Comparison of ENCODE assay signal across 9 mouse cellular contexts in the genomic region with DNA sequence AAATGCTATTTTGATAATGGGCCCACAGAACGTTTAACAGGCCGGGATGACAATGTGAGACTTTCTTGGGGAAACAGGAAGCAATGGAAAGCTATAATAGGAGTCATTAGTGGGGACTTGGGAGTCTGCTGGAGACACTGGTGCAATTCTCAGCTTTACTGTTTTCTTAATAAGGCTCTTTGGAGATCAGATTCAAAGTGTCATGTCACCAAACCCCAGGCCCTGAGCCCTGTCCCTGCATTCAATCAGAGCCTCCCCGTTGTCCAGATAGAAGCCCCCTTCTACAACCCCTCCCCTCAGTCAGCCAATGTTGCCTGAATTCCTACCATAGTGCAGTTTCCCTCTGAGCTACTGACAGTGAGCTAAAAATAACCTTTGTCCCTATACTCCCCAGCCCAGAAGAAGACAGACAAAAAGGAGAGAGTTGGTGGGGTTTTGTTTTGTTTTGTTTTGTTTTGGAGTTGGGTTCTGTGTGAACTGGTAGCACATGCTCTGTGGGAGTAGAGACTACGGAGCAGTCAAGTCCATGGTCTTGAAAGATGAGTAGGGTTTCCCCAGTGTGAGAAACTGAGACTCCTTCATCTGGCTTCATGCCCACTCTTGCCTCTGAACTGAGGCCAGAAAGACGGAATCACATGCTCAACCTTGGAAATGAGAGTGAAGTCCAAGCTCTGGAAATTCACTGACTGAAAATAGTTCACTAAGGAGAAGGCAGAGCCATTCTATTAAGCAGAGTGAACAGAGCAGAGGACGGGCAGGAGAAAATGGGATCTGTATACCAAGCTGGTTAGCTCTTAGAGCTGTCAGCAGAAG.
DNase-seq lines count a peak whose midpoint lies in the region; ATAC-seq lines count a peak whose summit lies in the region.
"Had no signal": no experiment of that assay in that cellular context is flagged by ENCODE, and none has a peak within 500 bp of the region (broad histone marks: within the 10 kb centered on the region; RNA-seq: fewer than 3 reads in every experiment).

No protein-coding gene starts in this region.

- H3K9ac ChIP-seq in limb, embryonic 15.5 days = no peak overlapping the region
- H3K9ac ChIP-seq: liver, embryonic 14.5 days had no signal

- H3K4me1 ChIP-seq in limb, embryonic 15.5 days = peaks cover 13% of the 10 kb centered on the region

- H3K27me3 ChIP-seq in limb, embryonic 15.5 days = no peaks in the 10 kb centered on the region

- ATAC-seq in frontal cortex, adult (ENCODE audit: low TSS enrichment) = peak; percentile 38; the same call in 1 of the 2 replicates
- no peak; the same call in 1 of the 2 replicates for ATAC-seq in limb, embryonic 15.5 days (ENCODE audit: insufficient number of reproducible peaks, low FRiP score, low TSS enrichment, low read depth)

- 0 out of 2 replicates have a peak overlapping the region, but pooled peaks have one; percentile 17 for H3K27ac ChIP-seq in limb, embryonic 15.5 days
- H3K27ac ChIP-seq: liver, embryonic 14.5 days had no signal

- WGBS in limb, embryonic 15.5 days = 25% methylated on average over 6 of the region's 6 CpGs

- H3K36me3 ChIP-seq in limb, embryonic 15.5 days = no peaks in the 10 kb centered on the region

- no peaks in the 10 kb centered on the region for H3K9me3 ChIP-seq in limb, embryonic 15.5 days

- no peak overlapping the region for H3K4me3 ChIP-seq in limb, embryonic 15.5 days

- no peak overlapping the region for H3K4me2 ChIP-seq in limb, embryonic 15.5 days

- no peak for DNase-seq in frontal cortex, postnatal 25 days (ENCODE audit: low spot score in 2 of 2)
- peak; percentile 80 for DNase-seq in adrenal gland, adult 8-10 months
- peak; percentile 67 for DNase-seq in gastrocnemius, postnatal 25 days
- DNase-seq in kidney, adult 11 months = peak; percentile 79
- DNase-seq in natural killer cell, adult 2 months (ENCODE audit: low spot score in 2 of 2) = no peak
- no peak for DNase-seq in T-cell, adult 2 months (ENCODE audit: low spot score)

Comparison
In these comparisons a context has a peak if more than half of its experiments do, and no peak if none do; other contexts are left out.
1. DNase-seq: peak in adrenal gland, adult 8-10 months (single experiment), gastrocnemius, postnatal 25 days (single experiment) and kidney, adult 11 months (single experiment); none in frontal cortex, postnatal 25 days (0 of 2), natural killer cell, adult 2 months (0 of 2) and T-cell, adult 2 months (single experiment).